Mouse (Mus musculus) hindbrain, embryonic 14.5 days (tissue): ENCODE data around the gene Cox7b. TPM values are rescaled to one million over a fixed set of nuclear protein-coding genes. Genes with fewer than 3 reads are reported as not detected.
"Not testable (repeated sequence)": the region's sequence is repeated elsewhere in the genome, so short reads cannot be mapped to it uniquely, and the experiment has no call there.

Experiments
- ATAC-seq: fragments of 200-750 bp; cut with Nextera tagmentation; 2 replicates; pipeline ENCODE4 v1.8.0; 2017; ENCODE audit warnings: moderate number of reproducible peaks, mild to moderate bottlenecking, moderate TSS enrichment, moderate library complexity; ENCODE audit not compliant: low FRiP score
- DNase-seq: peaks from one replicate; pipeline ENCODE4 v3.0.0-alpha.2; 2015; ENCODE audit warnings: low spot score
- H3K27ac ChIP-seq: fragments of 300-500 bp; sonication (generic); 2 replicates; pipeline ENCODE4 v1.5.1; 2014; ENCODE audit warnings: mild to moderate bottlenecking, moderate library complexity
- H3K27me3 ChIP-seq: fragments of 300-500 bp; sonication (generic); 2 replicates; pipeline ENCODE4 v1.6.1; 2014; ENCODE audit warnings: mild to moderate bottlenecking, low read length, mixed read lengths; ENCODE audit not compliant: control insufficient read depth, insufficient read depth
- H3K36me3 ChIP-seq: fragments of 300-500 bp; sonication (generic); replicated peaks from 2 replicates; pipeline ENCODE4 v1.6.1; 2014; ENCODE audit not compliant: control insufficient read depth, insufficient read depth
- H3K4me1 ChIP-seq: fragments of 300-500 bp; sonication (generic); replicated peaks from 2 replicates; pipeline ENCODE4 v1.6.1; 2014; ENCODE audit warnings: antibody characterized with exemption, low read length, mixed read lengths; ENCODE audit not compliant: control insufficient read depth, insufficient read depth
- H3K4me2 ChIP-seq: fragments of 300-500 bp; sonication (generic); replicated peaks from 2 replicates; pipeline ENCODE4 v1.6.1; 2014; ENCODE audit warnings: mild to moderate bottlenecking, moderate library complexity
- H3K4me3 ChIP-seq: fragments of 300-500 bp; sonication (generic); replicated peaks from 2 replicates; pipeline ENCODE4 v1.5.1; 2014; ENCODE audit warnings: mild to moderate bottlenecking, low read length
- H3K9ac ChIP-seq: fragments of 300-500 bp; sonication (generic); 2 replicates; pipeline ENCODE4 v1.6.1; 2014
- H3K9me3 ChIP-seq: fragments of 300-500 bp; sonication (generic); 2 replicates; pipeline ENCODE4 v1.6.1; 2016; ENCODE audit warnings: low read length; ENCODE audit not compliant: control insufficient read depth
- WGBS: fragments of 180-500 bp; shearing (Covaris S2); extraction: QIAGEN DNeasy Blood & Tissue Kit; methylation state at CpG from one replicate; pipeline ENCODE4 v1.1.7; 2014; 5-methylcytosine and 5-hydroxymethylcytosine counted together
- polyA plus RNA-seq: library from polyadenylated mRNA; unstranded; fragments of >200 nt; fragmentation: Nextera tagmentation; extraction: Ambion mirVana; gene quantifications from 2 replicates; pipeline ENCODE4 v1.2.1, GENCODE M21; 2014

Cox7b gene
- polyA plus RNA-seq: 418 and 458 TPM in 2 replicates

- H3K36me3 ChIP-seq: peaks cover 14% of the 10 kb centered on the region; the same call in 1 of the 2 replicates
- ATAC-seq (peak; percentile 31), DNase-seq (peak; percentile 89)
- peak within 1 kb of the TSS; percentile 83 for H3K27ac ChIP-seq
- no peaks in the 10 kb centered on the region for H3K27me3 ChIP-seq
- no peaks in the 10 kb centered on the region for H3K9me3 ChIP-seq
- peak within 1 kb of the TSS; percentile 52 for H3K4me2 ChIP-seq
- WGBS: 17% methylated on average over 26 of the region's 26 CpGs
- peak within 1 kb of the TSS; percentile 72 for H3K9ac ChIP-seq
- peak within 1 kb of the TSS; percentile 48 for H3K4me3 ChIP-seq
- no peaks in the 10 kb centered on the region for H3K4me1 ChIP-seq
Measured at GRCm38 (mm10) chrX:106015571-106016322, at the start of gene Cox7b. TSS of gene Cox7b (plus strand) at chrX:106015700.

- no peak overlapping the region for H3K4me3 ChIP-seq
- H3K4me2 ChIP-seq: no peak overlapping the region
- no peaks in the 10 kb centered on the region; the same call in 1 of the 2 replicates for H3K27me3 ChIP-seq
- H3K4me1 ChIP-seq: no peaks in the 10 kb centered on the region
- no peak overlapping the region for H3K9ac ChIP-seq
- no peak for DNase-seq
- no peaks in the 10 kb centered on the region for H3K9me3 ChIP-seq
- H3K36me3 ChIP-seq: no peaks in the 10 kb centered on the region
- no peak overlapping the region for H3K27ac ChIP-seq
- ATAC-seq: no peak
- 80% methylated on average over 1 of the region's 1 CpGs for WGBS
Measured at GRCm38 (mm10) chrX:106001605-106002004, 13.9 kb upstream of the Cox7b start.

- no peaks in the 10 kb centered on the region for H3K36me3 ChIP-seq
- no peaks in the 10 kb centered on the region for H3K27me3 ChIP-seq
- no peak overlapping the region for H3K9ac ChIP-seq
- H3K27ac ChIP-seq: no peak overlapping the region
- DNase-seq (no peak), ATAC-seq (no peak)
- H3K4me1 ChIP-seq: no peaks in the 10 kb centered on the region
- peak overlapping the region; percentile 59 for H3K4me2 ChIP-seq
- peak overlapping the region; percentile 56 for H3K4me3 ChIP-seq
- H3K9me3 ChIP-seq: no peaks in the 10 kb centered on the region
- WGBS: 8% methylated on average over 2 of the region's 3 CpGs
Measured at GRCm38 (mm10) chrX:106010762-106011161, 4.7 kb upstream of the Cox7b start.

GRCm38 (mm10) chrX:106011465-106012159 is 3.9 kb upstream of the Cox7b start, which contains the start of gene Magt1:
TSS of gene Magt1 (minus strand) at chrX:106011906.
- 12% methylated on average over 45 of the region's 45 CpGs for WGBS
- DNase-seq (peak; percentile 87), ATAC-seq (peak; percentile 95)
- Histone ChIP-seq H3K36me3 (no peaks in the 10 kb centered on the region), H3K27ac (peak within 1 kb of the TSS; percentile 91), H3K9me3 (no peaks in the 10 kb centered on the region), H3K9ac (peak within 1 kb of the TSS; percentile 57), H3K4me1 (no peaks in the 10 kb centered on the region), H3K4me2 (peak within 1 kb of the TSS; percentile 62), H3K4me3 (peak within 1 kb of the TSS; percentile 56), H3K27me3 (no peaks in the 10 kb centered on the region)

GRCm38 (mm10) chrX:106012559-106012958 is 2.9 kb upstream of the Cox7b start:
- DNase-seq (no peak), ATAC-seq (no peak)
- H3K27ac ChIP-seq: peak overlapping the region; percentile 91
- H3K4me1 ChIP-seq: no peaks in the 10 kb centered on the region
- H3K4me2 ChIP-seq: peak overlapping the region; percentile 62
- H3K27me3 ChIP-seq: no peaks in the 10 kb centered on the region
- no peaks in the 10 kb centered on the region; the same call in 1 of the 2 replicates for H3K36me3 ChIP-seq
- peak overlapping the region; percentile 31 for H3K4me3 ChIP-seq
- peak overlapping the region; percentile 57; the same call in 1 of the 2 replicates for H3K9ac ChIP-seq
- 71% methylated on average over 3 of the region's 3 CpGs for WGBS
- no peaks in the 10 kb centered on the region for H3K9me3 ChIP-seq

- Histone ChIP-seq H3K9me3 (no peaks in the 10 kb centered on the region), H3K27me3 (no peaks in the 10 kb centered on the region), H3K4me3 (no peak overlapping the region), H3K9ac (no peak overlapping the region), H3K36me3 (no peaks in the 10 kb centered on the region; the same call in 1 of the 2 replicates), H3K4me2 (no peak overlapping the region), H3K4me1 (no peaks in the 10 kb centered on the region), H3K27ac (no peak overlapping the region)
- DNase-seq: peak; percentile 53
- 31% methylated on average over 2 of the region's 2 CpGs for WGBS
- no peak for ATAC-seq
Measured at GRCm38 (mm10) chrX:106013217-106013616, 2.3 kb upstream of the Cox7b start.

GRCm38 (mm10) chrX:106014741-106015377 is 641 bp upstream of the Cox7b start:
- peak overlapping the region; percentile 30; the same call in 1 of the 2 replicates for H3K4me2 ChIP-seq
- H3K4me3 ChIP-seq, H3K27me3 ChIP-seq, ATAC-seq, DNase-seq, H3K9ac ChIP-seq, H3K36me3 ChIP-seq, H3K27ac ChIP-seq, H3K9me3 ChIP-seq, H3K4me1 ChIP-seq: not testable (repeated sequence)
- 70% methylated on average over 2 of the region's 2 CpGs for WGBS

GRCm38 (mm10) chrX:106017102-106017501 is 1.6 kb downstream of the Cox7b start:
- Histone ChIP-seq H3K9me3 (no peaks in the 10 kb centered on the region), H3K27ac (no peak overlapping the region), H3K9ac (peak overlapping the region; percentile 3; the same call in 1 of the 2 replicates), H3K4me3 (no peak overlapping the region), H3K36me3 (peaks cover 25% of the 10 kb centered on the region; the same call in 1 of the 2 replicates), H3K27me3 (no peaks in the 10 kb centered on the region), H3K4me1 (no peaks in the 10 kb centered on the region), H3K4me2 (peak overlapping the region; percentile 52)
- 95% methylated on average over 3 of the region's 3 CpGs for WGBS
- DNase-seq (no peak), ATAC-seq (no peak)

GRCm38 (mm10) chrX:106017516-106017915 is 2.0 kb downstream of the Cox7b start:
- H3K9me3 ChIP-seq: no peaks in the 10 kb centered on the region
- H3K4me1 ChIP-seq: no peaks in the 10 kb centered on the region
- H3K36me3 ChIP-seq: peaks cover 26% of the 10 kb centered on the region; the same call in 1 of the 2 replicates
- no peak for ATAC-seq
- no peak for DNase-seq
- no peak overlapping the region for H3K27ac ChIP-seq
- H3K27me3 ChIP-seq: no peaks in the 10 kb centered on the region
- no peak overlapping the region for H3K9ac ChIP-seq
- H3K4me2 ChIP-seq: no peak overlapping the region
- H3K4me3 ChIP-seq: no peak overlapping the region
- WGBS: 96% methylated on average over 4 of the region's 4 CpGs
